Mouse (Mus musculus): ENCODE measurements at regions not wholly inside any gene's neighbourhood (a gene's known extent, or its start where the extent isn't known, plus 50 kb on each side); places are given as distances from the start of the nearest gene placed in this dataset.
"Not testable (repeated sequence)": the region's sequence is repeated elsewhere in the genome, so short reads cannot be mapped to it uniquely, and the experiment has no call there.

- no peak for DNase-seq
Observed at GRCm38 (mm10) chr2:181930037-181930436, 60.9 kb upstream of the Gm14496 start.

DNA sequence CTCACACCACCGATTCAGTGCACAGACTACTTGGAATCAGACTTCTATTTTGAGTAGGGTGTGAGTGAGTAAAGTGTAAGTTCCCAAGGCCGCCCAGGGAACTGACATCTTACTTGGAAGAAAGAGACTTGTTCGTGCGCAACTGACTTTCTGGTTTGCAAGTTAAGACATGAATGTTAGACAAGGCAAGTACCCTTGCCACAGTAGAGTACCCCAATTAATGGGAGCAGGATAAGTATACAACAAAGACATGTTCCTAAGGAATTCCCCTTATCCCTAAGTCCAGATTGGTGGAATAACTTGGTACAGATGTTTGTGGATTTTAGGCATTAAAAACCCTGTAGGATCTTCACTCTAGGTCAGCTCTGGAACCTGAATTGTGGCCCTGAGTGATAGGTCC, 60.4 kb upstream of the Gm14496 start:
- not testable (repeated sequence) for DNase-seq

DNA sequence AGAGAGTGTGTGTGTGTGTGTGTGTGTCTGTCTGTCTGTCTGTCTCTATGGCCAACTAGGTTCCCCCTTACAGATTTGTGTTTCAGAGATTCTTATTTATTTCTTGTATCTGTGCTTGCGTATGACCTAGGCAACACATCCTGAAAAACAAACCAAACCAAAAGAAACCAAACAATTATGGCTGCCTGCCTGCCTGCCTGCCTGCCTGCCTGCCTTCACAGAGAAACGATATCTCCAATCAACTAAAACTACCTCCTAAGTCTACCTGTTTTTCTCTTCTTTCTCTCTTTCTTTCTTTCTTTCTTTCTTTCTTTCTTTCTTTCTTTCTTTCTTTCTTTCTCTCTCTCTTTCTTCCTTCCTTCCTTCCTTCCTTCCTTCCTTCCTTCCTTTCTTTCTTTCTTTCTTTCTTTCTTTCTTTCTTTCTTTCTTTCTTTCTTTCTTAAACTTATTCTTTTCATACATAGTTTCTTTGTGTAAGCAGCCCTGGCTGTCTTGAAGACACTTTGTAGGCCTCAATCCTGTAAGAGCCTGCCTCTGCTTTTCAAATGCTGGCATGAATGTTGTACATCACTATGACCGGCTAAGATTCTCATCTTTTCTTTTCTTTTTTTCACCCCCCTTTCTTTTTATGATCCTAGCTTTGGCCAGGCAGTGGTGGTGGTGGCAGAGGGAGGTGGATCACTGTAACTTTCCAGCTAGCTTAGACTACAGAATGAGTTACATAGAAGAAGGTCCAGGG, 59.7 kb upstream of the Gm14496 start:
- DNase-seq, result peak; percentile 66 to 68

DNA sequence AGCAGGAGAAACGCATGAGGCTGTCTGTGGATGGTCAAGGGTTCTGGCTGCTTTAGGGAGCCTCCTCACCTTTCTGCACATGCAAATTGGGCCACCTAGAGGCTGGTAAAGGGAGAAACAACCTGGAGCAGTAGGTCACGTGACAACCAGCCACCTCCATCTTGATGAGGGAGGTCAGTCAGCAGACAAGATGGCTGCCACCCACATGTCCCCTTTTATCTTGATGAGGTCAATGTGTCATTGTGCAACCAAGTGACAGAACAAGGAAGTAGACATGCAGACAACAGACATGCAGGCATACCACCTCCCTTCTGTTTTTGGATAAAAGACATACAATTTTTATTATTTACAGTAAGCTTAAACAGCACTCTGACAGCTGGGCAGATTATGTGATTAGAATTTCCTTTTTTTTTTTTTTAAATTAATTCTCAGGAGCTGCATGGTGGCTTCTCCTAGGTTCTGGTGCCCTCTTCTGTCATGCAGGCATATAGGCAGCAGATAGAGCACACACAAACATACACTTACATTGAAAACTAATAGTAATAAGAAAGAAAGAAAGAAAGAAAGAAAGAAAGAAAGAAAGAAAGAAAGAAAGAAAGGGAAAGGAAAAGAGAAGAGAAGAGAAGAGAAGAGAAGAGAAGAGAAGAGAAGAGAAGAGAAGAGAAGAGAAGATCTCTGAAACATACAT, 58.9 kb upstream of the Gm14496 start:
- no peak for DNase-seq
